Mouse (Mus musculus) retina, embryonic 14.5 days (tissue): ENCODE measurements around the gene Kif5a.
"Not testable (repeated sequence)": the region's sequence is repeated elsewhere in the genome, so short reads cannot be mapped to it uniquely, and the experiment has no call there.

Experiments
- DNase-seq: peaks from one replicate; pipeline ENCODE4 v3.0.0-alpha.2; 2015; ENCODE audit warnings: low spot score

Kif5a gene

GRCm38 (mm10) chr10:127213704-127214421 is 49.3 kb downstream of the Kif5a start:
- no peak for DNase-seq

GRCm38 (mm10) chr10:127213272-127213671 is 49.9 kb downstream of the Kif5a start:
- DNase-seq: no peak

DNA sequence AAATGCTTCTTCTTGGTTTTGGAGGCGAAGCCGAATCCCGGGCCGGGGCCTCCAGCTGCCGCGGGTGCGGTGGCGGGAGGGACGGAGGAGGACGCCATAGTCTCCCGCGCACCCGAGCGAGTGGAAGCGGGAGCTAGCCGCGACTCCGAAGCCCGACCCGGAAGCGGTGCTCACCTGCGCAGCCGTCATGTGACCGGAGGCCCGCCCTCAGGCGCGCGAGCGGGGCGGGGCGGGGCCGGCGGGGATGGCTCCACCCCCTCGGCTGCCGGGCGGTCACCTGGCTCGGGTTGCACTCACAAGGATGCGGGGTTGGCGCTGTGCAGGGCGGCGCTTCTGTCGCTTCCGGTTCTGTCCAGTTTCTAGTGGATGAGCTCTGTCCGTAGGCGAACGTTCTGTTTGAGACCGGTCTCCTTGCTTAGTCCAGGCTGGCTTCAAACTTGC is 51.7 kb downstream of the Kif5a start, which contains the start of gene Pip4k2c:
Gene Pip4k2c, minus strand, starts transcription at position 172 of the 441 bp plus-strand sequence.
- peak; percentile 83 for DNase-seq

DNA sequence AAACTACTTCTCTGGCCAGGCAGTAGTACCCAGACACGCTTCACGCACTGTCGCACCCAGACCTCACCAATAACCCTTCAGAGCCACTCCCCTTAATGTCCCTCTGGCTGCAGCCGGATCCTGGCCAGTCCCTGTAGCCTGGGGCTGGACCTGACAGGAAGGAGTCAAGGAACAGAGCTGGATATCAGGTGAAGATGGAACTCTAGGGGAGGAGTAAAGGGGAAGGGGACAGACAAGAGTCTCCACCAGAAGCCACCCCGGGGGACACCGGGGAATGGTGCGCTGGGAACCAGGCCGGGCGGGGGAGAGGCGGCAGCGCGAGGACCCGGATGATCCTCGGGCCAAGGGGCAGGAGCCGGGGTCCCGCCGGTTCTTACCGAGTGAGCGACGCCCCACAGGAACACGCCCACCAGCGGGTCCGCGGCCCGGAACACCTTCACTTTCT is 52.2 kb downstream of the Kif5a start:
- DNase-seq: peak; percentile 54

DNA sequence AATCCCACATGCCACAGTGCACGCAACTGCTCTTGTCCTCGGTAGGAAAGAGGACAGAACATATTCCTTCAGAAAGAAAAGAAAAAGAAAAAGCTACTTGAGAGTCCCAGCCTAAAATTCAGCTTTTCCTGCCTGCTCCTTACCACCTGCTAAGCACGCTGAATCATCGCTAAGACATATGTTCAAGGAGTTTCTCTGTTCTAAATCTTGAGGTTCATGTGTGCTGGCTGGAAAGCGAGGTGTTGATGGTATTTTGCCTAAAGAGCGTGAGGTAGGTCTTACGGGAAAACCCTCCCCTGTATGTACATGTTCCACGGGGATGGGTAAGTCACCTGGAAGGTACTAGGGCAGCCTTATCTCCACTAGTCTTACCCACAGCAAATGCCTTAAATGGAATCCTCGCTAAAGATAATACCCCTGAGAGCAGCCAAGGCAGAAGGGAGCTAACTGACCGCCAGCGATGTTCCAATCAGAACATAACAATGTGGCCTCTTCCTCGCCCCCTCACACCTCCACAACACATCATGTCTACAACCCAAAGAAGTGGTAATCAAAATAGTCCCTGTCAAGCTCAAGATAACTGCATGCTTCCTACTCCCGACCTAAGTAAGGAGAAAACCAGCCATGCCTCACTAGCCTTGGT is 53.1 kb downstream of the Kif5a start:
- no peak for DNase-seq

GRCm38 (mm10) chr10:127208921-127209320 is 54.2 kb downstream of the Kif5a start:
- DNase-seq: no peak

DNA sequence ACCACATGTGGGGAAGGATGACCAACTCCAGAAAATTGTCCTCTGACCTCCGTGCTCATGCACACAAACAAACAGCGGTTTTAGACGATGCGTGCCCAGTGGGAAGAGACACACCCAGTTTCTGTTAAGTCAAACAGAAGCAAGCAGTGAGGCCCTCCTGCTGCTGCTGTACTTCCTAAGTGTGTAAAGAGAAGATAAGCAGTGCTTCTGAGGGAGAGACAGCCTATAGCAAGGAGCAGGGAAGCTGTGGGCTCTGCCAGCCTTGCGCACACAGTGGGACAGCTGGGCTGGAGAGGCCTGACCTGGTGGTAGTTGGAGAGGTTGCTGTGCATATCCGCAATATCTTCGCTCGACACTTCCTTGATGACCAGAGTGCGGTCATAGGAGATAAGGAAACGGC is 57.8 kb downstream of the Kif5a start:
- DNase-seq: no peak

- DNase-seq: no peak
Measured at GRCm38 (mm10) chr10:127204589-127204988, 58.6 kb downstream of the Kif5a start.

DNA sequence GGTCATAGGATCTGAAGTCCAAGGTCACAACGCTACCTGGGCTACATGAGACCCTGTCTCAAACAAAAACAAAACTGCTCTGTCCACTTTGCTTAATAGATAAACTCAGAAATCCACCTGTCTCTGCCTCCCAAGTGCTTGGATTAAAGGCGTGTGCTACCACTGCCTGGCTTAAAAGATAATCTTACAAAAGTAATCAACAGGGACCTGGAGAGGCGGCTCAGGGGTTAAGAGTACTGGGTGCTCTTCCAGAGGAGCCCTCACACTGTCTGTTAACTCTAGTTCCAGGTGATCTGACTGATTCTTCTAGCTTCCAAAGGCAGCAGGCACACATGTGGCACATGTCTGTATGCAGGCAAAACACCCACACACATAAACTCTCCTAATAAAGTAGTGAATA is 60.0 kb downstream of the Kif5a start:
- no peak for DNase-seq

- no peak for DNase-seq
Measured at GRCm38 (mm10) chr10:127200279-127200678, 62.9 kb downstream of the Kif5a start.

DNA sequence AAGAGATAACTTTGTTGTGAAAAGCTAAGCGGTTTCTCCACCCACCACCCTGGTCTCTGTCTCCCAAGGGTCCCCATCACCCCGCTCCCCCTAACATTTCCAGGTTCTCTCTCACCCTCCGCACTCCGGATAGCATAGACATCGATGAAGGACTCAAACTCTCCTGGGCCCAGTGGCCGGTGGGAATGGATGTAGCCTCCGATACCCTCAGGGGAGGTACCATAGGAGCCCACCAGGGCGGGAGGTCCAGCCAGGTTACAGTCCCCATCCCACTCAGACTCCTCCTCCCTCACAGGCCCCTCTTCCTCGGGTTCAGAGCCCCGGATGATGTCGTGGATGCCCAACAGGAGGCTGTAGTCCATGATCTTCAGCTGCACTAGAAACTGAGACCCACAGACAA is 63.7 kb downstream of the Kif5a start:
- no peak for DNase-seq

DNA sequence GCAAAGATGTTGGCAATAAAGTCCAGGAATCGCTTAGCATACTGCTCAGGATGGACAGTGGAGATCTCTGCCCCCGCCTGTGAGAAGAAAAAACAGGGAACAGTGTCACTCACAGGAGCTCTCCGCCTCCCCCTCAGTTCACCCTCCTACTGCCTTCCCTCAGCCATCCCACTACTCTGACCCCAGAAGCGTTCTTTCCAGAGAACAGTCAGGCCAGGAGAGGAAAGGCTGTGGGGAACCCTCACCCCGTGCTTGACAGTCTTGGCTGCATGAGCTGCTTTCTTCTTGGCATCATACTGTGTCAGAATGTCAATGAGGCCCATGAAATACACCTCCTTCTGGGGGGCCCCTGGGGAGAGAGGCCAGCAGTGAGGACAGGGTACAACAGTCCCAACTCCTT is 64.1 kb downstream of the Kif5a start:
- no peak for DNase-seq

- no peak for DNase-seq
Measured at GRCm38 (mm10) chr10:127198492-127198891, 64.7 kb downstream of the Kif5a start.

DNA sequence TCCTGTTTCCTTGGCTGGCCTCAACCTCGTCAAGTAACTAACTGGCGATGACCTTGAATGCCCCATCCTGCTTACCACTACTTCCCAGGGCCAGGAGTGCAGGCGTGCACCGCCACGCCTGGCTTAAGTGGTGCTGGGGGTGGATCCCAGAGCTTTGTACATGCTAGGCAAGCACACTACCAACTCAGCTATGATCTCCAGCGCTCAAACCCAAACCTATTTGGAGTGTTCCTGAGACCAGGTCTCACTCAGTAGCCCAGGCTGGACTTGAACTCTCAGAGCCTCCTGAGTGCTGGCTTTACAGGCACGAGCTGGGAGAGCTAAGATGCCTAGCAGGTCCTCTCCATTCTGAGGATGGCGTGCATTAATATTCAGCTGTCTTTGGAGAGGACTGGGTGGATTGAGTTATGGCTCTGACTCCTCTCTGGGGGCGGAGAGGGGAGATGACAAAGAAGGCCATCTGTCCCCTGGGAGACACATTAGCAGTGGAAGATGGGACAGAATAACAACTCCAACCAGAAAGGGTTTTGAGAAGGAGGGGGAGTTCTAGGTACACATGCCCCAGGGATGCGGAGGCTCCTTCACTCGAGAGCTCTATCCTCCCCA is 65.5 kb downstream of the Kif5a start:
- DNase-seq: no peak

- DNase-seq: no peak
Measured at GRCm38 (mm10) chr10:127197104-127197503, 66.0 kb downstream of the Kif5a start.

DNA sequence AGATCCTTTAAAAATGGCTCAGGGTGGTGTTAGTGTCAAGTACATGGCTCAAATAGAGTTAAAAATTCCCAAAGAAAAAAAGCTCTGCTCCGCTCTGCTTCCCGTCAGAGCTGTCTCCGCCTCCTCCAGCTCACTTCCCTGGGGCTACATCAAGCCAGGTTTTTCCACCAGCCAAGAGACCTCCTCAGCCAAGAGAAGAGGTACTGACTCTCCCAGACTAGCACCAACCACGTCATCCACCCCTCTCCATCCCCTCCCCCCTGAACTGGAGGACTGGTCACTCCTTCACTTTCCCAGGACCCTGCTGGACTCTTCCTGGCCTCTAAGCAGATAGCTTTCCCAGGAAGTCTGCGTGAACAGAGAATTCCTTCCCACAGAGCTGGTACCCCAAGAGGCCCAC is 66.8 kb downstream of the Kif5a start:
- DNase-seq: peak; percentile 60

DNA sequence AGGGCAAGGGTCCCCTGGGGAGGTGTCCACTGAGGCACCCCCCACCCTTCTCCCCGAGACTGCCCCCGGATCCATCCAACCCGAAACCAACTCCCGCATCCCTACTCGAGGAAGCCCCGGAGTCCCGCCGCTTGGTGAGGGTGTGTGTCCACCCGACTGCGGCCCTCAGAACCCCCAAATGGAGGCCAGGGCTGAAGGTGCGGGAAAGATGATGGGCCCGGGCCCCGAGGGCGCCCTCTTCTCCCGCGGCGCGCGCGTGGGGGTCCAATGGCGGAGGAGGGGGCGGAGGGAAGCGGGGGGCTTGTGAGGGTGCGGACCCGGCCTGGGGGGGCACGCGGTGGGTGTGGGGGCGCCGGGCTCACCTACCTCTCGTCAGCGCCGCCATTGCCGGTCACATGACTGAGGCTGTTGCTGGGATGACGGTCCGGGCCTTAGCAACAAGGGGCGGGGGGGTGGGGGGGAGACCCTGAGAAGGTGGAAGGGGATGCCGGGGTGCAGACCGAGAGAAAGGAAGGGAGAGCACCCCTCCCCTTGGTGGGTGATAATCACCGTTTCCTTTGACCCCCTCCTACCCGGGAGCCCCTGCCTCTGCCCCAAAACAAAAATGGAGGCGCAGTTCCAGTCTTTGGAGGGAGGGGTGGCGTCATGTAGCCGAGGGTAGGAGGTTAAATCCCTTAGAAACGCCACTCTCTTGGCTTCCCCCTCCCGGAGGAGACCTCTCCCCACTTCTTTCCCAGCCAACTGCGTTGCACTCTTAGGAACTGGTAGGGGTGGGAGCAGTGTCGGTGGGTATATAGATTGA is 67.6 kb downstream of the Kif5a start, which contains the start of gene Dtx3:
Gene Dtx3, minus strand, starts transcription at position 401 of the 802 bp plus-strand sequence.
- DNase-seq: peak; percentile 54

- DNase-seq: peak; percentile 56
Measured at GRCm38 (mm10) chr10:127194428-127195327, 68.5 kb downstream of the Kif5a start.

DNA sequence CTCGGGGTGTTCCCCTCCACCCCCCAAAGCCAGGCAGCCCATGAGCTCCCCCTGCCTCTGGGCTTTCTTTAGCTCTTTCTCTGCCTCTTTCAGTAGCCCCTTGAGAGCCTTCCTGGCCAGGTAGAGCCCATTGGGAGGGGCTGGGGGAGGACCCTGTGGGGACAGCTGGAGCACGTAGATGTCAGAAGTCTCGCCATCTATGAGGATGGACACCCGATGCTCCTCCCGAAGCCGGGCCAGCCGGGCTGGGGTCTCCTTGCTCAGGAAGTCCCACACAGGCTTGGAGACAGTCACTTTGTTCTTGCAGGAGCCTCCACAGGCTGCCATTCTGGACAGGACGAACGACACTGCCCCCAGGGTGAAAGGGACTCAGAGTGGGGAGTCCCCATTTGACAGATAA is 70.1 kb downstream of the Kif5a start:
- no peak for DNase-seq

GRCm38 (mm10) chr10:127192057-127192328 is 71.2 kb downstream of the Kif5a start:
- not testable (repeated sequence) for DNase-seq
